13 mouse cellular contexts compared by ENCODE assay signal in genomic region chr17:30468368-30468767, GRCm38 (mm10).
DNase-seq lines count a peak whose midpoint lies in the region; ATAC-seq and TF ChIP-seq lines count a peak whose summit lies in the region.
"Had no signal": no experiment of that assay in that cellular context is flagged by ENCODE, and none has a peak within 500 bp of the region (broad histone marks: within the 10 kb centered on the region; RNA-seq: fewer than 3 reads in every experiment).

No protein-coding gene starts in this region.

- no peak overlapping the region for H3K4me2 ChIP-seq in forebrain, postnatal 0 days (ENCODE audit: low read depth)
- no peak overlapping the region for H3K4me2 ChIP-seq in midbrain, embryonic 16.5 days (ENCODE audit: low read length)

- peaks cover 27% of the 10 kb centered on the region for H3K4me1 ChIP-seq in forebrain, postnatal 0 days (ENCODE audit: insufficient read depth)
- peaks cover 29% of the 10 kb centered on the region for H3K4me1 ChIP-seq in midbrain, embryonic 16.5 days (ENCODE audit: control insufficient read depth, insufficient read depth, low read length)

- TF ChIP-seq CTCF in forebrain, postnatal 0 days (IDR thresholded peaks at IDR 0.05; ENCODE audit: low read depth): no peak

- no peaks in the 10 kb centered on the region for H3K9me3 ChIP-seq in forebrain, postnatal 0 days (ENCODE audit: low read length)
- no peaks in the 10 kb centered on the region for H3K9me3 ChIP-seq in midbrain, embryonic 16.5 days (replicated peaks; ENCODE audit: control insufficient read depth, low read length, poor library complexity, severe bottlenecking)
- H3K9me3 ChIP-seq: hindbrain, embryonic 15.5 days had no signal

- DNase-seq in kidney, postnatal 4 days: peak; percentile 31 to 42
- DNase-seq in kidney, adult 8-10 months: no peak
- peak; percentile 55 for DNase-seq in embryo, embryonic 11 days
- no peak for DNase-seq in forebrain, postnatal 0 days
- DNase-seq in spleen, adult 18-20 months: no peak
- DNase-seq: adrenal gland, postnatal 10 days; cerebellum, adult 2 months; kidney, postnatal 14 days; thymus, adult 2 months had no signal

- no peaks in the 10 kb centered on the region for H3K36me3 ChIP-seq in forebrain, postnatal 0 days (ENCODE audit: insufficient read depth)
- no peaks in the 10 kb centered on the region for H3K36me3 ChIP-seq in midbrain, embryonic 16.5 days (ENCODE audit: control insufficient read depth, insufficient read depth, low read length)
- H3K36me3 ChIP-seq: hindbrain, embryonic 15.5 days had no signal

- no peaks in the 10 kb centered on the region for H3K27me3 ChIP-seq in forebrain, postnatal 0 days (ENCODE audit: insufficient read depth, low read length)
- H3K27me3 ChIP-seq in midbrain, embryonic 16.5 days (ENCODE audit: control insufficient read depth, insufficient read depth, low read depth, low read length): no peaks in the 10 kb centered on the region
- H3K27me3 ChIP-seq: hindbrain, embryonic 15.5 days had no signal

- ATAC-seq in forebrain, postnatal 0 days: peak; percentile 28; the same call in 1 of the 2 replicates
- peak; percentile 44; the same call in 1 of the 2 replicates for ATAC-seq in midbrain, embryonic 16.5 days
- no peak for ATAC-seq in erythroid progenitor cell, adult 5-6 weeks (replicated peaks; ENCODE audit: low FRiP score, poor library complexity, severe bottlenecking)

- peak overlapping the region; percentile 23; the same call in 1 of the 2 replicates for H3K27ac ChIP-seq in forebrain, postnatal 0 days (ENCODE audit: low read depth, low read length)
- no peak overlapping the region for H3K27ac ChIP-seq in midbrain, embryonic 16.5 days (ENCODE audit: low read length)
- H3K27ac ChIP-seq: macrophage had no signal

- no peak overlapping the region for H3K4me3 ChIP-seq in forebrain, postnatal 0 days (ENCODE audit: low read depth, low read length)
- no peak overlapping the region for H3K4me3 ChIP-seq in midbrain, embryonic 16.5 days (ENCODE audit: low read depth, low read length)
- H3K4me3 ChIP-seq: hindbrain, embryonic 15.5 days had no signal

- 13% methylated on average over 4 of the region's 4 CpGs for WGBS in forebrain, postnatal 0 days
- 4% methylated on average over 4 of the region's 4 CpGs for WGBS in midbrain, embryonic 16.5 days

- H3K9ac ChIP-seq in forebrain, postnatal 0 days: no peak overlapping the region
- H3K9ac ChIP-seq in midbrain, embryonic 16.5 days (ENCODE audit: low read depth, low read length): no peak overlapping the region
- H3K9ac ChIP-seq: hindbrain, embryonic 15.5 days had no signal

Comparison
In these comparisons a context has a peak if more than half of its experiments do, and no peak if none do; other contexts are left out.
1. DNase-seq: peak in kidney, postnatal 4 days (2 of 2) and embryo, embryonic 11 days (single experiment); none in kidney, adult 8-10 months (0 of 2), forebrain, postnatal 0 days (single experiment) and spleen, adult 18-20 months (0 of 2).